Mouse (Mus musculus) erythroblast, embryonic 14.5 days (primary cell): ENCODE results near the gene Mx1.

Experiments used
- GATA1 ChIP-seq: IDR thresholded peaks from 2 replicates; pipeline ENCODE4 v1.6.1; 2012; ENCODE audit warnings: low read length, inconsistent platforms, mixed read lengths
- TAL1 ChIP-seq: IDR thresholded peaks from 3 replicates; pipeline ENCODE4 v1.6.1; 2012; ENCODE audit warnings: low read length, inconsistent platforms, mixed read lengths

DNA sequence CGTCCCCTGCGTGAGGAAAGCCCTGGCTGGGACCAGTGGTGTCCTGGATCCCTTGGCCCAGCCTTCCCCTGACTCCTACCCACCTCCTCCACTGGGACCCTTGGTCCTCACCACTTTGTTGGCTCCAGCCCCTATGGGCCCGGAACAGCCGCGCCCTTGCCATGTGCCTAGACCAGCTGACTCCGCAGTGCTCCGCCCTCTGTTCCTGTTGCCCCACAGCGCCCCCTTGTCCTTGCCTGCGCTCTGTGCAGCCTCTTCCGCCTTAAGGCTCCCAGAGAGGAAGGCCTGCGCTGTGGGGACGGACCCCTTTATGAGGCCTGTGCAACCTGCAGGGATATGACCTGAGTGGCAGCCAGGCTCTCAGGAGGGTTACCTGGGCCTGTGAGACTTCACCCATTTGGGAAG lies 49.6 kb upstream of the Mx1 start:
- no peak for TF ChIP-seq TAL1
- no peak for TF ChIP-seq GATA1
